Mouse (Mus musculus) liver, embryonic 14 days (tissue): ENCODE results near the gene Wfdc18. TPM values are rescaled to one million over a fixed set of nuclear protein-coding genes. Genes with fewer than 3 reads are reported as not detected.

ENCODE experiments used
- polyA plus RNA-seq: library from polyadenylated mRNA; depleted of rRNA; stranded (reverse); fragments of >200 nt; gene quantifications from 2 replicates; pipeline ENCODE4 v1.2.3, GENCODE M21; 2012; rRNA removed

The Wfdc18 gene
- 0.11 TPM in 1 of 2 replicates, not detected in the other for polyA plus RNA-seq

GRCm38 (mm10) chr11:83708715-83709114, at the start of gene Wfdc18:
Wfdc18 (plus strand) TSS chr11:83709015.

GRCm38 (mm10) chr11:83662204-83662603, 46.6 kb upstream of the Wfdc18 start, which contains the start of gene Ccl4:
Ccl4 (plus strand) TSS chr11:83662584.

GRCm38 (mm10) chr11:83703705-83704104, 5.1 kb upstream of the Wfdc18 start, which contains the start of gene Wfdc17:
Wfdc17 (plus strand) TSS chr11:83703991.

GRCm38 (mm10) chr11:83746681-83747080, 37.9 kb downstream of the Wfdc18 start, which contains the start of gene Wfdc21:
Wfdc21 (plus strand) TSS chr11:83746940.

GRCm38 (mm10) chr11:83753581-83754181, 44.9 kb downstream of the Wfdc18 start, which contains the start of gene Heatr6:
Heatr6 (plus strand) TSS chr11:83753696.

Other genes with a start within 250 kb of the Wfdc18 start
- gene Mmp28, start 245.9 kb upstream of the Wfdc18 start, polyA plus RNA-seq, result 0.24 and 0.29 TPM in 2 replicates
- gene Taf15, start 235.9 kb upstream of the Wfdc18 start, polyA plus RNA-seq, result 44.5 and 48.8 TPM in 2 replicates
- not detected in 2 replicates for gene Heatr9, start 186.8 kb upstream of the Wfdc18 start, polyA plus RNA-seq
- gene Ccl5, start 178.5 kb upstream of the Wfdc18 start, polyA plus RNA-seq, result 0.29 and 0.35 TPM in 2 replicates
- gene Ccl9, start 130.4 kb upstream of the Wfdc18 start, polyA plus RNA-seq, result 8.0 and 10.2 TPM in 2 replicates
- 2.4 and 3.8 TPM in 2 replicates for gene Ccl6, start 115.9 kb upstream of the Wfdc18 start, polyA plus RNA-seq
- gene Rpl9-ps1, start 63.4 kb upstream of the Wfdc18 start, polyA plus RNA-seq, result not detected in 2 replicates
- 0.66 and 1.0 TPM in 2 replicates for gene Ccl3, start 59.7 kb upstream of the Wfdc18 start, polyA plus RNA-seq
- gene Ccl4, start 46.4 kb upstream of the Wfdc18 start, polyA plus RNA-seq, result 0.31 and 0.66 TPM in 2 replicates
- gene Wfdc17, start 5.0 kb upstream of the Wfdc18 start, polyA plus RNA-seq, result 6.2 and 8.7 TPM in 2 replicates
- gene Wfdc21, start 37.9 kb downstream of the Wfdc18 start, polyA plus RNA-seq, result 4.8 and 7.4 TPM in 2 replicates
- 3.8 and 4.4 TPM in 2 replicates for gene Heatr6, start 44.7 kb downstream of the Wfdc18 start, polyA plus RNA-seq
- gene Hnf1b, start 141.0 kb downstream of the Wfdc18 start, polyA plus RNA-seq, result 1.7 and 1.9 TPM in 2 replicates
- 8.8 and 10.2 TPM in 2 replicates for gene Ddx52, start 233.0 kb downstream of the Wfdc18 start, polyA plus RNA-seq